Mouse (Mus musculus) stomach, postnatal 0 days (tissue): ENCODE results near the gene Tbx5.
A peak's percentile ranks its signal among the peaks of the same experiment; 100 is the strongest.

Source experiments
- CTCF ChIP-seq: IDR thresholded peaks from 2 replicates; pipeline ENCODE4 v1.5.1; 2016; ENCODE audit warnings: antibody characterized with exemption, low read depth, mild to moderate bottlenecking, moderate library complexity
- EP300 ChIP-seq: optimal IDR thresholded peaks from 2 replicates; pipeline ENCODE3; 2016; ENCODE audit warnings: antibody characterized with exemption

GRCm38 (mm10) chr5:119815247-119815646 is 17.2 kb upstream of the Tbx5 start:
- TF ChIP-seq CTCF (peak; percentile 31; the same call in 1 of the 2 replicates), EP300 (no peak)
